Mouse (Mus musculus): ENCODE results near the gene Pdzrn4. TPM values are rescaled to one million over a fixed set of nuclear protein-coding genes. Genes with fewer than 3 reads are reported as not detected.
"Not testable (repeated sequence)": the region's sequence is repeated elsewhere in the genome, so short reads cannot be mapped to it uniquely, and the experiment has no call there.

Gene Pdzrn4
- total RNA-seq (2021) (1 to 10 TPM; 2.7 to 3.5 TPM), polyA plus RNA-seq (2012; rRNA removed) (0.90 and 1.7 TPM in 2 replicates)
- long read RNA-seq, partial matches to known transcripts, result 0 of 2 reads
- long read RNA-seq, other reads (novel, unspliced or antisense), result 2 of 2 reads

- no peaks in the 10 kb centered on the region; the same call in 1 of the 2 replicates for H3K27me3 ChIP-seq (ENCODE audit: control insufficient read depth, insufficient read depth, low read length)
- peak within 1 kb of the TSS; percentile 52 for H3K4me3 ChIP-seq
- DNase-seq, result peak; percentile 57 to 61
- H3K27ac ChIP-seq, result peak within 1 kb of the TSS; percentile 45
- H3K9ac ChIP-seq (ENCODE audit: low read depth, low read length), result peak within 1 kb of the TSS; percentile 66
- TF ChIP-seq POLR2A (IDR thresholded peaks at IDR 0.05; ENCODE audit: insufficient read depth, low read depth, low read length) (no peak), CTCF (IDR thresholded peaks at IDR 0.05) (peak; percentile 39)
- 2% methylated on average over 64 of the region's 65 CpGs for WGBS
- no peaks in the 10 kb centered on the region for H3K4me1 ChIP-seq (ENCODE audit: control insufficient read depth, insufficient read depth, low read length)
- no peaks in the 10 kb centered on the region for H3K79me2 ChIP-seq (replicated peaks; ENCODE audit: control insufficient read depth, insufficient read depth, low read length)
- no peaks in the 10 kb centered on the region for H3K36me3 ChIP-seq (ENCODE audit: control insufficient read depth, insufficient read depth, low read length)
- intact Hi-C loops (cut with DNase I), result loop anchor here (10.0 kb wide), 1 partner anchor 132 kb away; no protein-coding TSS in a partner anchor
Observed at GRCm38 (mm10) chr15:92396770-92397608, at the start of gene Pdzrn4. Gene Pdzrn4, plus strand, starts transcription at chr15:92396881.

GRCm38 (mm10) chr15:92347426-92347825, 49.3 kb upstream of the Pdzrn4 start:
- Histone ChIP-seq H3K27ac (no peak overlapping the region), H3K36me3 (ENCODE audit: control insufficient read depth, insufficient read depth, low read length) (no peaks in the 10 kb centered on the region), H3K4me1 (ENCODE audit: control insufficient read depth, insufficient read depth, low read length) (no peaks in the 10 kb centered on the region), H3K9ac (ENCODE audit: low read depth, low read length) (no peak overlapping the region), H3K4me3 (no peak overlapping the region), H3K79me2 (replicated peaks; ENCODE audit: control insufficient read depth, insufficient read depth, low read length) (no peaks in the 10 kb centered on the region), H3K27me3 (ENCODE audit: control insufficient read depth, insufficient read depth, low read length) (no peaks in the 10 kb centered on the region)
- no peak for DNase-seq
- intact Hi-C loops (cut with DNase I), result no loop called here
- TF ChIP-seq CTCF (IDR thresholded peaks at IDR 0.05) (no peak), EP300 (IDR thresholded peaks at IDR 0.05; ENCODE audit: insufficient read depth, low read depth, low read length) (no peak), POLR2A (IDR thresholded peaks at IDR 0.05; ENCODE audit: insufficient read depth, low read depth, low read length) (no peak)
- WGBS, result 51% methylated on average over 4 of the region's 4 CpGs

GRCm38 (mm10) chr15:92347902-92348301, 48.8 kb upstream of the Pdzrn4 start:
- no peak overlapping the region for H3K4me3 ChIP-seq
- DNase-seq, result no peak
- no peaks in the 10 kb centered on the region for H3K36me3 ChIP-seq (ENCODE audit: control insufficient read depth, insufficient read depth, low read length)
- no peak overlapping the region for H3K27ac ChIP-seq
- H3K27me3 ChIP-seq (ENCODE audit: control insufficient read depth, insufficient read depth, low read length), result no peaks in the 10 kb centered on the region
- 52% methylated on average over 3 of the region's 3 CpGs for WGBS
- H3K79me2 ChIP-seq (replicated peaks; ENCODE audit: control insufficient read depth, insufficient read depth, low read length), result no peaks in the 10 kb centered on the region
- H3K9ac ChIP-seq (ENCODE audit: low read depth, low read length), result no peak overlapping the region
- intact Hi-C loops (cut with DNase I), result no loop called here
- H3K4me1 ChIP-seq (ENCODE audit: control insufficient read depth, insufficient read depth, low read length), result no peaks in the 10 kb centered on the region
- TF ChIP-seq EP300 (IDR thresholded peaks at IDR 0.05; ENCODE audit: insufficient read depth, low read depth, low read length) (no peak), CTCF (IDR thresholded peaks at IDR 0.05) (no peak), POLR2A (IDR thresholded peaks at IDR 0.05; ENCODE audit: insufficient read depth, low read depth, low read length) (no peak)

GRCm38 (mm10) chr15:92348453-92348852, 48.2 kb upstream of the Pdzrn4 start:
- DNase-seq; intact Hi-C loops (cut with DNase I); H3K36me3 ChIP-seq (ENCODE audit: control insufficient read depth, insufficient read depth, low read length); H3K79me2 ChIP-seq (replicated peaks; ENCODE audit: control insufficient read depth, insufficient read depth, low read length); H3K9ac ChIP-seq (ENCODE audit: low read depth, low read length); H3K27ac ChIP-seq; H3K27me3 ChIP-seq (ENCODE audit: control insufficient read depth, insufficient read depth, low read length); H3K4me3 ChIP-seq; H3K4me1 ChIP-seq (ENCODE audit: control insufficient read depth, insufficient read depth, low read length): not testable (repeated sequence)

- Histone ChIP-seq H3K9ac (ENCODE audit: low read depth, low read length) (no peak overlapping the region), H3K4me1 (ENCODE audit: control insufficient read depth, insufficient read depth, low read length) (no peaks in the 10 kb centered on the region; the same call in none of the 2 replicates), H3K27me3 (ENCODE audit: control insufficient read depth, insufficient read depth, low read length) (no peaks in the 10 kb centered on the region), H3K36me3 (ENCODE audit: control insufficient read depth, insufficient read depth, low read length) (peaks cover 2% of the 10 kb centered on the region; the same call in 1 of the 2 replicates), H3K27ac (peak overlapping the region; percentile 65), H3K79me2 (replicated peaks; ENCODE audit: control insufficient read depth, insufficient read depth, low read length) (no peaks in the 10 kb centered on the region), H3K4me3 (no peak overlapping the region)
- 30% methylated on average over 6 of the region's 6 CpGs for WGBS
- intact Hi-C loops (cut with DNase I), result no loop called here
- DNase-seq, result peak; percentile 40 to 56
- TF ChIP-seq CTCF (IDR thresholded peaks at IDR 0.05) (no peak), POLR2A (IDR thresholded peaks at IDR 0.05; ENCODE audit: insufficient read depth, low read depth, low read length) (no peak), EP300 (IDR thresholded peaks at IDR 0.05; ENCODE audit: insufficient read depth, low read depth, low read length) (no peak)
Observed at GRCm38 (mm10) chr15:92364153-92364552, 32.5 kb upstream of the Pdzrn4 start.

- no peak for DNase-seq
- Histone ChIP-seq H3K27me3 (ENCODE audit: control insufficient read depth, insufficient read depth, low read length) (no peaks in the 10 kb centered on the region), H3K27ac (peak overlapping the region; percentile 65; the same call in 1 of the 2 replicates), H3K79me2 (replicated peaks; ENCODE audit: control insufficient read depth, insufficient read depth, low read length) (no peaks in the 10 kb centered on the region), H3K4me1 (ENCODE audit: control insufficient read depth, insufficient read depth, low read length) (no peaks in the 10 kb centered on the region; the same call in none of the 2 replicates), H3K9ac (ENCODE audit: low read depth, low read length) (no peak overlapping the region), H3K36me3 (ENCODE audit: control insufficient read depth, insufficient read depth, low read length) (peaks cover 2% of the 10 kb centered on the region; the same call in 1 of the 2 replicates), H3K4me3 (no peak overlapping the region)
- intact Hi-C loops (cut with DNase I), result no loop called here
- TF ChIP-seq POLR2A (IDR thresholded peaks at IDR 0.05; ENCODE audit: insufficient read depth, low read depth, low read length), result no peak
- TF ChIP-seq CTCF (IDR thresholded peaks at IDR 0.05), result no peak
- TF ChIP-seq EP300 (IDR thresholded peaks at IDR 0.05; ENCODE audit: insufficient read depth, low read depth, low read length), result no peak
Observed at GRCm38 (mm10) chr15:92364592-92364991, 32.1 kb upstream of the Pdzrn4 start.

Data from heart, adult 2 months (tissue).